Mouse (Mus musculus): ENCODE data around the gene Arhgef26.

DNA sequence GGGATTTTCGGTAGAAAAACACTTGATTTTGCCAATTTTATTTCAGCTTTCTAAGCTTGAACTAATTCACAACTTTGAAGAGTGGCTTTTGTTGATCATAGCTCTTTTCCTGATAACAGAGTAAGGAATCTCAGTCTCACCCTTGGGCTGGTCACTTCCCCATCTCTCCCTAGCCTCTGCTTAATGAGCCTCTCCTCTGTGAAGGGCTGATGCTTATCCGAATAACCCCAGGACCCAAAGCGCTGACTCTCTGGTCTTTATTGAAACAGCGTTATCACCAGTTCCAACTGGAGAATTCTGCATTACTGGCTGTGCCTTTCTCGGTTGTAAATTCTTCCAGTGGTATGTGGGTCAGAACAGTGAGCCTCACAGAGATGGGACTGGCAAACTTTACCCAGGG lies 57.2 kb downstream of the Arhgef26 start:
- TF ChIP-seq CTCF (IDR thresholded peaks at IDR 0.05; ENCODE audit: low read depth) (no peak), EP300 (optimal IDR thresholded peaks at IDR 0.05) (no peak)

Measured in stomach, postnatal 0 days (tissue).